Mouse (Mus musculus) CH12.LX (cell line): ENCODE measurements around the gene Slc4a3. TPM values are rescaled to one million over a fixed set of nuclear protein-coding genes. Genes with fewer than 3 reads are reported as not detected.

Experiments
- DNase-seq: peaks from one replicate; pipeline ENCODE4 v3.0.0-alpha.2; 2013; ENCODE audit errors: extremely low read depth
- H3K27ac ChIP-seq: 2 replicates; pipeline ENCODE4 v1.5.1; 2012; ENCODE audit warnings: low read depth, mild to moderate bottlenecking, control low read depth, moderate library complexity; ENCODE audit not compliant: insufficient read depth
- H3K27me3 ChIP-seq: replicated peaks from 2 replicates; pipeline ENCODE3; 2012; ENCODE audit warnings: inconsistent platforms
- H3K36me3 ChIP-seq, 2 experiments: replicated peaks in 1 of 2; 2 replicates each; pipeline versions ENCODE3 to v1.6.1; 2012; ENCODE audit warnings: inconsistent platforms in 1 of 2, low read length in 1 of 2, mild to moderate bottlenecking in 1 of 2, mixed read lengths in 1 of 2, moderate library complexity in 1 of 2; ENCODE audit not compliant: control insufficient read depth in 1 of 2, insufficient read depth in 1 of 2
- H3K4me1 ChIP-seq, 2 experiments: 2 replicates each; pipeline ENCODE4 v1.6.1; 2012; ENCODE audit warnings: inconsistent platforms in 1 of 2, moderate library complexity in 1 of 2; ENCODE audit not compliant: insufficient read depth in 2 of 2, control insufficient read depth in 1 of 2
- H3K4me2 ChIP-seq: 2 replicates; pipeline ENCODE4 v1.6.1; 2012; ENCODE audit warnings: low read depth, mild to moderate bottlenecking, control low read depth; ENCODE audit not compliant: poor library complexity, insufficient read depth, severe bottlenecking
- H3K4me3 ChIP-seq, 3 experiments: fragments of 150-350 bp in 1 of 3; sonication (generic) in 1 of 3; replicated peaks in 1 of 3; 2 replicates each; pipeline versions ENCODE3 to v1.5.1; 2011 to 2012; ENCODE audit warnings: low read depth in 2 of 3, low read length in 2 of 3, mild to moderate bottlenecking in 2 of 3, moderate library complexity in 2 of 3, control low read depth in 1 of 3, improper control_type of control experiment in 1 of 3, inconsistent platforms in 1 of 3, mixed read lengths in 1 of 3; ENCODE audit not compliant: poor library complexity in 1 of 3
- H3K79me2 ChIP-seq: replicated peaks from 2 replicates; pipeline ENCODE4 v1.6.1; 2012; ENCODE audit warnings: mild to moderate bottlenecking, moderate library complexity; ENCODE audit not compliant: control insufficient read depth, poor library complexity, insufficient read depth, severe bottlenecking; ENCODE audit errors: extremely low read depth
- H3K9ac ChIP-seq: 2 replicates; pipeline ENCODE4 v1.6.1; 2012; ENCODE audit warnings: low read depth, mild to moderate bottlenecking, control low read depth, moderate library complexity; ENCODE audit not compliant: insufficient read depth
- H3K9me3 ChIP-seq: replicated peaks from 2 replicates; pipeline ENCODE3; 2012; ENCODE audit warnings: low read length, inconsistent platforms, mixed read lengths
- BHLHE40 ChIP-seq: IDR thresholded peaks from 2 replicates; pipeline ENCODE4 v1.6.1; 2011; ENCODE audit warnings: mild to moderate bottlenecking, low read depth, low read length, improper control_type of control experiment
- CHD1 ChIP-seq: IDR thresholded peaks from 2 replicates; pipeline ENCODE4 v1.6.1; 2012; ENCODE audit warnings: low read depth, low read length, improper control_type of control experiment, inconsistent platforms
- CHD2 ChIP-seq: IDR thresholded peaks from 2 replicates; pipeline ENCODE4 v1.6.1; 2011; ENCODE audit warnings: low read length, improper control_type of control experiment
- CTCF ChIP-seq, 2 experiments: IDR thresholded peaks in 1 of 2; conservative IDR thresholded peaks in 1 of 2; 2 replicates each; pipeline ENCODE4 v1.5.1; 2011 to 2012; ENCODE audit warnings: low read depth in 2 of 2, low read length in 2 of 2, improper control_type of control experiment in 1 of 2, inconsistent platforms in 1 of 2, mild to moderate bottlenecking in 1 of 2, moderate library complexity in 1 of 2
- E2F4 ChIP-seq: IDR thresholded peaks from 2 replicates; pipeline ENCODE4 v1.6.1; 2011; ENCODE audit warnings: low read depth, low read length, improper control_type of control experiment; ENCODE audit not compliant: insufficient replicate concordance
- ELF1 ChIP-seq: IDR thresholded peaks from 2 replicates; pipeline ENCODE4 v1.6.1; 2014; ENCODE audit warnings: low read depth, mild to moderate bottlenecking, inconsistent platforms, low read length, improper control_type of control experiment
- EP300 ChIP-seq: IDR thresholded peaks from 2 replicates; pipeline ENCODE4 v1.6.1; 2011; ENCODE audit warnings: low read length, improper control_type of control experiment
- ETS1 ChIP-seq: conservative IDR thresholded peaks from 2 replicates; pipeline ENCODE4 v1.6.1; 2012; ENCODE audit warnings: low read depth, mild to moderate bottlenecking, inconsistent platforms, low read length, improper control_type of control experiment, moderate library complexity
- GABPA ChIP-seq: IDR thresholded peaks from 2 replicates; pipeline ENCODE4 v1.6.1; 2012; ENCODE audit warnings: low read depth, low read length, improper control_type of control experiment, inconsistent platforms; ENCODE audit not compliant: insufficient replicate concordance
- HCFC1 ChIP-seq: IDR thresholded peaks from 2 replicates; pipeline ENCODE4 v1.6.1; 2012; ENCODE audit warnings: low read depth, mild to moderate bottlenecking, inconsistent platforms, low read length, improper control_type of control experiment
- IRF4 ChIP-seq: IDR thresholded peaks from 2 replicates; pipeline ENCODE4 v1.6.1; 2014; ENCODE audit warnings: low read depth, mild to moderate bottlenecking, inconsistent platforms, low read length, improper control_type of control experiment
- JUN ChIP-seq: IDR thresholded peaks from 2 replicates; pipeline ENCODE4 v1.6.1; 2011; ENCODE audit warnings: low read depth, mild to moderate bottlenecking, low read length, improper control_type of control experiment, moderate library complexity; ENCODE audit not compliant: insufficient read depth
- JUND ChIP-seq: conservative IDR thresholded peaks from 2 replicates; pipeline ENCODE4 v1.6.1; 2011; ENCODE audit warnings: low read depth, low read length, improper control_type of control experiment
- KAT2A ChIP-seq: IDR thresholded peaks from 2 replicates; pipeline ENCODE4 v1.6.1; 2012; ENCODE audit warnings: low read length, improper control_type of control experiment, inconsistent platforms; ENCODE audit not compliant: insufficient replicate concordance
- MAFK ChIP-seq: IDR thresholded peaks from 2 replicates; pipeline ENCODE4 v1.6.1; 2011; ENCODE audit warnings: low read length, improper control_type of control experiment; ENCODE audit not compliant: insufficient replicate concordance
- MAX ChIP-seq: IDR thresholded peaks from 2 replicates; pipeline ENCODE4 v1.6.1; 2011; ENCODE audit warnings: low read length, improper control_type of control experiment
- MAZ ChIP-seq: IDR thresholded peaks from 2 replicates; pipeline ENCODE4 v1.6.1; 2012; ENCODE audit warnings: low read depth, mild to moderate bottlenecking, inconsistent platforms, low read length, improper control_type of control experiment, moderate library complexity
- MEF2A ChIP-seq: IDR thresholded peaks from 2 replicates; pipeline ENCODE4 v1.6.1; 2014; ENCODE audit warnings: low read depth, mild to moderate bottlenecking, inconsistent platforms, low read length, improper control_type of control experiment, borderline replicate concordance
- MXI1 ChIP-seq: IDR thresholded peaks from 2 replicates; pipeline ENCODE4 v1.6.1; 2011; ENCODE audit warnings: mild to moderate bottlenecking, low read depth, low read length, improper control_type of control experiment
- MYC ChIP-seq: IDR thresholded peaks from 2 replicates; pipeline ENCODE4 v1.6.1; 2011; ENCODE audit warnings: low read depth, mild to moderate bottlenecking, improper control_type of control experiment, low read length
- NELFE ChIP-seq: IDR thresholded peaks from 2 replicates; pipeline ENCODE4 v1.6.1; 2011; ENCODE audit warnings: low read depth, low read length, improper control_type of control experiment
- NRF1 ChIP-seq: IDR thresholded peaks from 2 replicates; pipeline ENCODE4 v1.6.1; 2014; ENCODE audit warnings: low read depth, mild to moderate bottlenecking, inconsistent platforms, low read length, improper control_type of control experiment, moderate library complexity
- PAX5 ChIP-seq: IDR thresholded peaks from 2 replicates; pipeline ENCODE4 v1.6.1; 2012; ENCODE audit warnings: low read length, inconsistent platforms, mixed read lengths
- POLR2A ChIP-seq: IDR thresholded peaks from 2 replicates; pipeline ENCODE4 v1.6.1; 2011; ENCODE audit warnings: low read depth, mild to moderate bottlenecking, improper control_type of control experiment, low read length
- POLR2AphosphoS2 ChIP-seq: IDR thresholded peaks from 2 replicates; pipeline ENCODE4 v1.6.1; 2011; ENCODE audit warnings: low read depth, low read length, improper control_type of control experiment
- RAD21 ChIP-seq: IDR thresholded peaks from 2 replicates; pipeline ENCODE4 v1.6.1; 2011; ENCODE audit warnings: low read depth, mild to moderate bottlenecking, low read length, improper control_type of control experiment, moderate library complexity
- RCOR1 ChIP-seq: conservative IDR thresholded peaks from 2 replicates; pipeline ENCODE4 v1.6.1; 2012; ENCODE audit warnings: low read depth, mild to moderate bottlenecking, inconsistent platforms, low read length, improper control_type of control experiment
- SIN3A ChIP-seq: IDR thresholded peaks from 2 replicates; pipeline ENCODE4 v1.6.1; 2012; ENCODE audit warnings: low read length, improper control_type of control experiment, inconsistent platforms
- SMC3 ChIP-seq: IDR thresholded peaks from 2 replicates; pipeline ENCODE4 v1.6.1; 2011; ENCODE audit warnings: low read depth, low read length, improper control_type of control experiment
- TBP ChIP-seq: conservative IDR thresholded peaks from 2 replicates; pipeline ENCODE4 v1.6.1; 2011; ENCODE audit warnings: low read depth, low read length, improper control_type of control experiment
- TCF12 ChIP-seq: IDR thresholded peaks from 2 replicates; pipeline ENCODE4 v1.6.1; 2014; ENCODE audit warnings: low read depth, mild to moderate bottlenecking, inconsistent platforms, low read length, improper control_type of control experiment
- UBTF ChIP-seq: IDR thresholded peaks from 2 replicates; pipeline ENCODE4 v1.6.1; 2012; ENCODE audit warnings: low read depth, mild to moderate bottlenecking, inconsistent platforms, low read length, improper control_type of control experiment, moderate library complexity
- USF1 ChIP-seq: IDR thresholded peaks from 2 replicates; pipeline ENCODE4 v1.6.1; 2014; ENCODE audit warnings: low read depth, mild to moderate bottlenecking, inconsistent platforms, low read length, improper control_type of control experiment
- USF2 ChIP-seq: conservative IDR thresholded peaks from 2 replicates; pipeline ENCODE4 v1.6.1; 2011; ENCODE audit warnings: low read depth, low read length, improper control_type of control experiment
- ZC3H11A ChIP-seq: IDR thresholded peaks from 2 replicates; pipeline ENCODE4 v1.6.1; 2012; ENCODE audit warnings: low read depth, mild to moderate bottlenecking, inconsistent platforms, low read length, improper control_type of control experiment
- ZKSCAN1 ChIP-seq: IDR thresholded peaks from 2 replicates; pipeline ENCODE4 v1.6.1; 2012; ENCODE audit warnings: low read depth, inconsistent platforms, low read length, improper control_type of control experiment, borderline replicate concordance
- ZMIZ1 ChIP-seq: IDR thresholded peaks from 2 replicates; pipeline ENCODE4 v1.6.1; 2012; ENCODE audit warnings: low read depth, mild to moderate bottlenecking, inconsistent platforms, low read length, improper control_type of control experiment
- ZNF384 ChIP-seq: IDR thresholded peaks from 2 replicates; pipeline ENCODE4 v1.6.1; 2012; ENCODE audit warnings: low read depth, low read length, improper control_type of control experiment, inconsistent platforms
- dilution Hi-C: fragments of 300-500 bp; cut with MboI; formaldehyde crosslinking; loops from 2 replicates; pipeline ENCODE4 v1.14.3; 2020; ENCODE audit warnings: low sequenced_read_pairs; ENCODE audit not compliant: extremely low pct_unique_long_range_greater_than_20kb, extremely low pct_ligation_motif_present
- in situ Hi-C: fragments of 300-500 bp; cut with MboI; formaldehyde crosslinking; loops from 3 replicates; pipeline ENCODE4 v1.14.3; 2019; ENCODE audit warnings: low sequenced_read_pairs, low pct_ligation_motif_present, low pct_unique_long_range_greater_than_20kb, mixed read lengths
- polyA plus RNA-seq: library from polyadenylated mRNA; unstranded; fragments of >175 nt; gene quantifications from 2 replicates; pipeline ENCODE4 v1.2.1, GENCODE M21; 2012; ENCODE audit warnings: low read depth; ENCODE audit not compliant: insufficient read length
- total RNA-seq, 2 experiments: library from RNA; depleted of rRNA; stranded (reverse); fragments of 300-350 nt in 1 of 2; fragments of >200 nt in 1 of 2; gene quantifications; 2 replicates each; pipeline ENCODE4 v1.2.3; 2012 to 2014

The Slc4a3 gene
- total and polyA plus RNA-seq, 3 experiments, result 0.03 to 0.21 TPM; not detected in 1

- no peaks in the 10 kb centered on the region for H3K79me2 ChIP-seq
- peak overlapping the region; percentile 64 for H3K4me2 ChIP-seq
- dilution Hi-C loops, result no loop called here
- in situ Hi-C loops, result loop anchor here (5.0 to 25.0 kb wide), 2 partner anchors 33 to 222 kb away; no protein-coding TSS in a partner anchor
- DNase-seq, result peak; percentile 92
- no peaks in the 10 kb centered on the region for H3K36me3 ChIP-seq
- H3K4me1 ChIP-seq, result peaks cover 3 to 16% of the 10 kb centered on the region in 2 experiments
- H3K27ac ChIP-seq, result no peak overlapping the region
- peak overlapping the region in 1 of 3 experiments; percentile 8 for H3K4me3 ChIP-seq
- peaks cover 18% of the 10 kb centered on the region for H3K27me3 ChIP-seq
- H3K9me3 ChIP-seq, result peaks cover 16% of the 10 kb centered on the region
- no peak overlapping the region for H3K9ac ChIP-seq
- TF ChIP-seq JUN (no peak), ZMIZ1 (no peak), IRF4 (peak; percentile 84), ZNF384 (0 out of 2 replicates have a peak, but pooled peaks have one; percentile 17), HCFC1 (peak; percentile 61), MXI1 (peak; percentile 77), CHD2 (peak; percentile 60; the same call in 1 of the 2 replicates), MAX (peak; percentile 54; the same call in 1 of the 2 replicates), MYC (no peak), E2F4 (no peak), UBTF (no peak), MAZ (no peak), NELFE (peak; percentile 91; the same call in 1 of the 2 replicates), ETS1 (no peak), SMC3 (peak; percentile 99), USF1 (no peak), ELF1 (peak; percentile 60), ZKSCAN1 (no peak), TCF12 (peak; percentile 58; the same call in 1 of the 2 replicates), RCOR1 (no peak), SIN3A (peak; percentile 83), JUND (no peak), POLR2AphosphoS2 (no peak), POLR2A (no peak), CTCF (conservative IDR thresholded peaks at IDR 0.05 in 1 of 2, IDR thresholded peaks at IDR 0.05 in 1 of 2; ENCODE audit: low read depth in 2 of 2, low read length in 2 of 2) (peak; percentile 91 to 100), PAX5 (no peak), CHD1 (no peak), MEF2A (peak; percentile 90), MAFK (no peak), EP300 (no peak), BHLHE40 (peak; percentile 37; the same call in 1 of the 2 replicates), USF2 (no peak), RAD21 (peak; percentile 99), TBP (no peak), GABPA (no peak), ZC3H11A (peak; percentile 89), KAT2A (no peak), NRF1 (peak; percentile 22; the same call in 1 of the 2 replicates)
Observed at GRCm38 (mm10) chr1:75559212-75559925, 13.3 kb downstream of the Slc4a3 start.
